Mouse (Mus musculus): ENCODE data around the gene L3mbtl3.

The L3mbtl3 gene

DNA sequence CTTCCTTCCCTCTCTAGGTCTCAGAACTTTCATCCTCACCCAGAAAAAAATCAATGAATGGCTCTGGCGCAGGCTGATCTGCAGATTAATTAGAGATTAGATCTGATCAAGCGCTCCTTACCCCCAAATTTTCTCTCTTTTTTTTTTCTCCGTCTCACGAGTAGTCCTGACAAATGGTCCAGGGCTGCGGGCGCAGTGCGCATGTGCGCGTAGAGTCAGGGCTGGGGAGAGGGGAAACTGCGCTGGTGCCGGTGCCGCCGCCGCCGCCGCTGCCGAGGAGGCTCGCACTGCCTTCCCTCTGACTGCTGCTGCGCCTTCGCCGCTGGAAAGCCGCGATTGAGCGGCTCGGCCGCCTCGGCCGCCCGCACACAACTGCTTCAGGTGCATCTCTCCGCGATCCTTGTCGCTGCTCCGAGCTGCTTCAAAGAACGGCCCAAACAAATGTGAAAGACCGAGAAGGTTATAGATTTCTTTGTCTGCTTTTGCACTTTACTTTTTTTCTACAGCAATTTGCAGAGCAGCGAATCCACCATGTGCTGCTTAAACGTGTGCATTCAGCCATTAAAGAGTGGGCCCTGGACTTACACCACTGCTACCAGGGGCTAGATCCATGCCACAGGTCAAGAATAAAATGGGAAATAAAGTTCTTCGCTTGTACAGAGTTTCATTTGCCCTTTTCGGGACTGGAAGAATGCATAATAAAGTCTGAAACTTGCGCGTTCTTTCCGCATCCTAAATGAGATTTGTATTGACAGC, at the start of gene L3mbtl3:
TSS of gene L3mbtl3 (minus strand) at position 182 of the 756 bp plus-strand sequence.
- in situ Hi-C loops (cut with MboI, MseI): no loop called here

DNA sequence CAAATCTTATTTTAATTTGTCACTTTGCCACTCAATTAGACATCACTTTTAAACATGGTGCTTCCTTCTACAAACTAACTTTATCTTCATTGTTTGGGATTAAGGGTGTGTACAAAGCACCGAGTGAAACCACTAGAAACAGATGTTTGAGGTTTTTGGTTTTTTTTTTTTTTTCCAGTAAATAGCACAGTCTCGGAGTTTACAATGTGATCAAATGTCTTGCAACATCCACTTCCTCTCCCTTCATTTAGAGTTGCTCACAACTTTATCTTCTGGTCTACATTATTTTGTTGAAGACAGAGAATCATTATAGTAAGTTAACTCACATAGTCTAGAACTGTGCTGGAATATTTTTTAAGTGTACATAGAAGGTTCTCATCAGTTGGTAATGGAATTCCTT, 45.4 kb upstream of the L3mbtl3 start:
- in situ Hi-C loops (cut with MboI, MseI): no loop called here

DNA sequence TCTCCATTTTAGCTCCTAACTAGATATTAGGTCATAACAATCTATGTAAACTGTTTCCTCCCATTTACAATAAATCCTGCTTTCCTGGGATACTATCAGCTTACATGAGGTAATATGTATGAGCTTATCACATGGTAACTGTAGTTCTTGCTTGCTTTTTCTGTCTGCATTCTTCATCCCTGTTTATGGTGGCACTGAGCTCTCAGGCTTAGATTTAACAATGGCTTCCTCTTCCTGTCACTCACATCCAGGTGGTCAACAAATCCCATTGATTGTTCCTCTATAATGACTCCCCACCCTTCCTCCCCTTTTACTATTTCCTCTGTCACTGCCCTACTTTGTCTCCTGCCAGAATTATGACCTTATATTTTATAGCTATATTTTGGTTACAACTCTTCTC, 12.9 kb upstream of the L3mbtl3 start:
- in situ Hi-C loops (cut with MboI, MseI): no loop called here

DNA sequence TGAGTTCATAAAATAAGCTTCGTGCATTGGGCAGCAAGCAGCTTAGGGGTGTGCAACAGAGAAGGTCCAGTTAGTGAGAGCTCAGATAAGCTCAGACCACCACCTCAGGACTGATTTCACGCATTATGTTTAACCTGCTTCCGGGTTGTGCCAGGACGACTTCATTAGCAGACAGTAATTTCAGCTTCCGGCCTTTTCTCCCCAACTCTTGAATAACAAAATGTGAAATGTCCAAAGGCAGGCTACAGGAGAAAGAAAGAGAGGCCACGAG, 1.5 kb upstream of the L3mbtl3 start:
- in situ Hi-C loops (cut with MboI, MseI): no loop called here

DNA sequence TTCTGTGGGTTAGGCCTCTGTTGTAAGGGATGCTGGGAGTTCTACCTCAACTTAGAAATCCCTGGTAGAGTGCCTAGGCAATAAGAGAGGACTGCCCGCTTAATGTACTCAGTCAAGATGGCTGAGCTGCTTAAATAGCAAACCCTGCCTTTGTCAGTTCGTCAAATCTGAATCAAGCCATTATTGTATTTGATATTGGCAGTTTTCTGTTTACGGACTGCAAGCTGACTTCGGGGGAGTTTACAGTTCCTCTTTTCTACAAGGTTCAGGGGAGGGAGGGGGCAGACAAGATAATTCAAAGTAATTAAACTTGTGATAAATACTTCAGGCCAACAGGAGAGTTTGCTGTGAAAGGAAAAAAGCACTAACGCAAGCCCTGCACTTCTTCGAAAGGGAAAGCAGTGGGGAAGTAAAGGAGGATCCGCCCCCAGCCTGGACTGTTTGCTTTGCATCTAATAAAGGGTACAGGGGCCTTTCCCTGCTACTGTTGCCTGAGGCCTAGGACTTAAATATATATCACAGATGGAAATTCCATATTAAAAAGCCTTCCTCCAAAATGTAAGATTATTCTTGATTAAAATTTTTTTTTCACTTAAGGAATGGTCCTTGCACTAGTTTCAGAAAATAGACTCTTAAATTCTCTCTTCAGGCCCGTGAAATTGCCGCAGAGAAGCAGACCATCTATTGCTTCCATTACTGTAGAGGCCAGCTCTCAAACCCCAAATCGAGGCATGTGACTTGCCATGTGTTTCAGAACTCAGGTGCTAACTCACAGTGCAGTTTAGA, 968 bp upstream of the L3mbtl3 start:
- in situ Hi-C loops (cut with MboI, MseI): no loop called here

DNA sequence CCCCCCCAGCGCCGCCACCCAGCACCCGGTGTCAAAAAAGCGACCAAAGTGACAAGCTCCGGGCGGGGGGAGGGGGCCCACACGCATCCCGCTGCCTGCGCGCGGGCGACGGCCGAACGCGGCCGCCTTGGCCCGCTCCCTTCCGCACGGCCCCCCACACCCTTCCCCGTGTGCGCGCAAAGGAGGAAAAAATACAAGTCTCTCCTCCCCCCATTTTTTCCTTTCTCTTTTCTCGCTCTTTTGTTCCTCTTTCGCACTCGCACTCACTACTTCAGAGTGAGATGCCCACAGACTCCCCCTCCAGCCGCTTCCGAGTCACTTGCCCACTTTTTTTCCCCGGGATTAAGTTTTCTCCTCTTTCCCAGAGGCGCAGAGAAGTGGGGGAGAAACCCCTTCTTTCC, 420 bp downstream of the L3mbtl3 start:
- in situ Hi-C loops (cut with MboI, MseI): no loop called here

DNA sequence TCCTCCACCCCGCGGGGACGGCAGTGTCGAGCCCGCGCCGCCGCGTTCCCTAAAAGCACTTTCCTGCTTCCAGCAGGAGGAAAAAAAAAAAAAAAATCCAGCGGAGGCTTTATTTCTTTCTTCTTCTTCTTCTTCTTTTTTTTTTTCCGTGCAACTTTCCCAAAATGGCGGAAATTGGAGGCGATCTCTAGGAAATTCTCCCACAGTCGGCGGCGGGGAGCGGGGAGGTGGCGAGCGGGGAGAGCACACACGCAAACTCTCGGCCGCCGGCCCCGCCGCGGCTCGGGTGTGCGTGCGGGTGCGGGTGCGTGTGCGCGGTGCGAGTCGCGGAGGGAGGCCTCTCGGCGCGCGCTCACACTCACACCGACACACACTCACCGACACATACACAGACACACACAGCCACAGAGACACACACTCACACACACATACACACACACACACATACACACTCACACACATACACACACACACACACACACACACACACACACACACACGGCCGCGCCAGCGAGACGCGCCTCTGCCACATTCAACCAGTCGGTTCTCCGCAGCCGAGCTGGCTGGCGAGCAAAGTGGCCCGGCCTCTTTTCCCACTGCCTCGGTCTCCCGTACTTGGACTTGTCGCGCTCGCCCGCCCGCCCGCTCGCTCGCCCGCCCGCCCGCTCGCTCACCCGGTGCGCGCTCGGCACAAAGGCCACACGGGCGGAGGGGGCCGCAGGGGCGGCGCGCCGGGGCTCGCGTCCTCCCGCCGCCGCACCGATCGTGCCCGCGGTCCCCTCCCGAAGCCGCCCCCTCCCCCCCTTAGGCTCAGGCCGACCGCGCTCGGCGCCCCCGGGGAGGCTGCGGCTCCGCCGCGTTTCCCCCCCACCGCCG, 1.1 kb downstream of the L3mbtl3 start:
- in situ Hi-C loops (cut with MboI, MseI): loop anchor here (5.0 kb wide), 1 partner anchor 518 kb away; no protein-coding TSS in a partner anchor

DNA sequence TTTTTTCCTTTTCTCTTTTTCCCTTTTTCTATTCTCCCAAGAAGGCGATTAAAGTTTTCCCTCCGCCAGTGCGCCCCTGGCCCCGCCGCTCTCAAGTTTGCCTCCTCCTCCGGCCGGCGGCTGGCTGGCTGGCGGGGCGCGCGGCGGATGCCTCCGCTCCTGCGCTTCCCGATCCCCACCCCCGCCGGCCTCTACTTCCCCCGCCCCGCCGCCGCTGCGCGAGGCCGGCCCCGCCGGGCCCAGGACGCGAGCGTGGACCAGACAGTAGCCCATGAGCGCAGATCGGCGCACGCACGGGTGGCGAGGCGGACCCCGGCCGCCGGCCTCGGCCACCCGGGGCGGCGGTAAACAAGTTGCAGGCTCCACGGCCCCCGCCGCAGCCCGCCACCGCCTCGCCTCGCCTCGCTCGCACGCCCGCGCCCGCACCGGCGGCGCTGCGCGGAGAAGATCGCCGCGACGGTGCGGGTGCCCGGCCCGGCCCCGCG, 1.8 kb downstream of the L3mbtl3 start:
- in situ Hi-C loops (cut with MboI, MseI): loop anchor here (5.0 kb wide), 1 partner anchor 518 kb away; no protein-coding TSS in a partner anchor

DNA sequence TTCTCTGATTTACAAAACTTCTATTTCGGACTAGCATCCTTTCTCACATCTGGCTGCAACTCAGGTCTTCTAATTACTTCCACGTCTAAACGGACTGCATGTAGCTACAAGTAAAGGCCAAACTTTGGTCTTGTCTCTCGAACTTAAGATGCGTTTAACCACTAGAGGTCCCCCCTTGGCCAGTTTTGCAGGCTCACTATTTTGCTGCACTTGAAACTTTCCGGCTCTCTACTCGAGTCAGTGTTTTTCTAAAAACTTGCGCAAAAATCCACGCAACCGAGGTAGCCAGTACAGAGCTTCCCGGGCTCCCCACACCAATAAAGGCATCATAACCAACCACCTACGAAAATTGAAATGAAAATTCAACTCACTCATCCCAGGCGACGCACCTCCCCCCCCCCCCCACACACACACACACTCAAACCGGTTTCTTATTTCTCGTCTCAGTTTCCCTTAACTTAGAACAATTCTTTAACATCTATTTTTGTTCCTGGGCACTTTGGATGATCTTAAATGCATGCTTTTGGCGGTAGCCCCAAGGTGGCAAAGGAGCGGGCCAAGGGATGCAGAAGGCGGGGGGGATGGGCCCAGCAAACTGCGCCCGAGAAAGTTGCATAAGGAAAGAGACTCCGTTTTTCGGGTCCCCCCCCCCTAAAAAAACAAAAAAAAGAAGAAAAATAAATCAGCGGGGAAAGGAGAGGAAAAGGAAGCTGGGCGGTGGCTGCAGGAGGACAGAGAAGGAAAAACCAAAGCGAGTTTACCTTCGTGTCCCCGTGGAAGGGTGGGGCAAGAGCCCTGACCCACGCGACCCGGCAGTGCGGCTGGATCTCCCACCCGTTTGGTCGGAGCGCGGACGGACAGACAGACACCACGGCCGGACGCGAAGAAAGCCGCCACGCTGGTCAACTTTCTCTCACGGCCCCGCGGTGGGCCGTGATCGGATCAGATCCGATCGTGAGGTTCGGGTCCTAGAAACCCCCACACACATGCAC, 2.5 kb downstream of the L3mbtl3 start:
- in situ Hi-C loops (cut with MboI, MseI): loop anchor here (5.0 kb wide), 1 partner anchor 519 kb away; no protein-coding TSS in a partner anchor

DNA sequence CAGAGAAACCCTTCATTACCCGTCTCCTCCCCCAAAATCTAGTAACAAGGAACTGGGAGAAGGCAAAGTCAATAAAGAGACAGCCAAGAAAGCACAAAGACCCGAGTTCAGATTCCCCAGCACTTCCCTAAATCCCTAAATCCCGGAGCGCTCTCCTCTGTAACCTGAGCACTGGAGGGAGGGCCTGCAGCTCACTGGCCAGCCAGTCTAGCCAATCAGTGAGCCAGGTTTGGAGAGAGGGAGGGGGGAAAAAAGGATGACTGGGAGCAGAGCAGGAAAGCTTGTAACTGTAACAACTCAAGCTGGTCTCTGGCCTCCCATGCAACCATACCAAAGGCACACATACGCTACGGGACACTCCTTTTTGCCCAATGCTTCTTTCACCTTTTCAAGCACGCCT, 4.4 kb downstream of the L3mbtl3 start:
- in situ Hi-C loops (cut with MboI, MseI): loop anchor here (5.0 kb wide), 1 partner anchor 521 kb away; no protein-coding TSS in a partner anchor

DNA sequence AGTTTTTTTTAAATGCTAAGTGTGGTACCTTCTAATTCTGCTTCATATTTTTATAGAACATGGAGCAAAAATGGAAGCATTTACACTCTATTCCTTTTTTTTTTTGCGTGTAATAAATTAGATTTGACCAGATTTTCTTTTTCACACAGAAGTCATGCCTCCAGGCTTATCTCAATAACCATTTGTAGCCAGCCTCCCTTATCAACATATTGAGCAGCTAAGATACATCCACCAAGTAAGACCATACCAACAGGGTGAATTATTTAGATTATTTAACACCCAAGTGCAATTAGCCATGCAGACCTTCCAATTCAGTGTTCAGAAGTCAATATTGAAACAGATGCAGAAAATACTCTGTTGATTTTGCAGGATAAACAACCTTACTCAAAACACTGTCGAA, 10.8 kb downstream of the L3mbtl3 start:
- in situ Hi-C loops (cut with MboI, MseI): no loop called here

DNA sequence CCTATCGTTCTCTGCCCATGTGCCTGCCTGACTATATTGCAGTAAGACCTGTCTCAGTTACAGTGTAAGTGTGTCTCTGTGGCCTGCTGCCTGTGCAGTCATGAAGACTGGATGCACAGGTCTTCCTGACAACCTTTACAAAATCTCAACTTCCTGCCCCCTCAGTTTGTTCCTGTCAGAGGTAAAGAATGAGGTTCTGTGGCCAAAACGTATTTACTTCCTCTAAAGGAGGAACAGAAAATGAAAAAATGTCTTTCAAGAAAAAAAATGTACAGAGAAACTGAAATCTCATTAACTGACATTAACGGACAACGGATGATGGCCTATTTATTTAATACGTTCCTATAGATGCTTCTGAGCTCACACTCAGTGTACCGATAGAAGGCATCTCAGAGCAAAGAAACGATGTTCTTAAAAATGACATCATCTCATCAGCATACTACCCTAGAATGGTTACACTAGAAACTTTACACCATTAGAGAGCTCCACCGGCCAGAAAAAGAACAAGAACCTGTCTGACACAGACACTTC, 11.4 kb downstream of the L3mbtl3 start:
- in situ Hi-C loops (cut with MboI, MseI): no loop called here

DNA sequence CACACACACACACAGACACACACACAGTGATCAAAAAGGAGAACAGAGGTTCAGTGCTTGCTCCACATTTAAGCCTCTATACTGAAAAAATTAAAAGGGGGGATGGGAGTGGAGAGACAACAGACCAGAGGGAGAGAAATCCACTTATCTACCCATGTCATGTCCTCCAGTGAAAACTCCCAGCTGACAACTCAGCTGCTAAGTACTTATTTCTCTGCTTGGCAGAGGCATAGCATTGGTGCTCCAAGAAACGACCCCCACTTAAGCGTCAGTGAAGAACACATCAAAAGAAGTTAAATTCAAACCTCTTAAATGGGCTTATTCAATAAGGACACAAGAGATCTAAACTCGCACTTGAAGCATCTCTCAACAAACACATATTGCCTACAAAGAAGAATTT, 12.2 kb downstream of the L3mbtl3 start:
- in situ Hi-C loops (cut with MboI, MseI): no loop called here

DNA sequence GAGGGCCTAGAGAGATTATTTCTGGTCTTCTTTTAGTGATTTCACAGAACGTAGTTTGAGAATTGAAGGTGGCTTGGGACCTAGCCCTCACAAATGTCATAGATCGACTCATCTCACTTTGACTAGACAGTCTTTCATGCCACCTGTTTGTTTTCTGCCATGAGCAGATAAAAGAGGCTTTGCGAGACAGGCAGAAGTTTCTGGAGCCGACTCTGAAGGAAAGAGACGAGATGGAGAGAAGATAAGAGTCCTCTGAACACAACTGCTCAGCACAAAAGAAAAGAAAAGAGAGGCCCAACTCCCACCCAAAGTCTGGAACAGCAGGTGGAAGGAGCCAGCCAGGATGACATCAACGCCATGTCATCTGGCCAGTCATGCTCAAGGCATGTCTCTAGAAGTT, 17.0 kb downstream of the L3mbtl3 start:
- in situ Hi-C loops (cut with MboI, MseI): loop anchor here (10.0 kb wide), 1 partner anchor 636 kb away; no protein-coding TSS in a partner anchor

DNA sequence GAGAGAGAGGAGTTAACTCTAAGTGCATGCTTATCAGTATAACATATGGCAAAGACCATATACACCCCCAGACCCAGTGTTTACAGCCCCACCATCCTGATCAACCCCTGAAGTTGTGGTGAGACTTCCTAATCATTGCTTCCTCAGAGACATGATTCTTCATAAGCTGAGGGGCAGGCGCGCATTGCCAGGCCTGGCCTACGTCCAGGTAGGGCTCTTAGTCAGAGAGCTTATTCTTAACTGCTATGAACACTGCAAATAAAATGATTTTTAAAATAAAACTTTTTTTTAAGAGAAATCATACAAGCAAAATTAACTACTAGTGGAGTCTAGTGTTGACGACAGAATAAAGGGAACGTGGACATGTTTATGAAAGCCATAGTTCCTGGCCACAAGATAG, 17.5 kb downstream of the L3mbtl3 start:
- in situ Hi-C loops (cut with MboI, MseI): loop anchor here (10.0 kb wide), 1 partner anchor 637 kb away; no protein-coding TSS in a partner anchor

DNA sequence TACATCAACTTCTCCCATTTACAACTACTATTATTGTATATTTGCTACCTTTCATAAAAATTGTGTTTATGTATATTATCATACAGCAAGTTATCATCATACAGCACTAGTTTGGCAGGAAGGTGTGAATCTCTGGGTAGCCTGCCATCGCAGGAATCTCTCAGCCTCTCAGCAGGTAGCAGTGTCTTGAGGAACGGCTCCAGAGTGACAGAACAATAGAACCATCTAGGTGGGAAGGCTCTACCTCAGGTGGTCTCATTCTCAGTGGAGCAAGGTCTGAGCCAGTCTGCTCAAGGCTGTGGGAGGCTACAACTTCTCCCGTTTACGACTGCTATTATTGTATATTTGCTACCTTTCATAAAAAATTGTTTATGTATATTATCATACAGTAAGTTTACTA, 22.0 kb downstream of the L3mbtl3 start:
- in situ Hi-C loops (cut with MboI, MseI): loop anchor here (10.0 kb wide), 1 partner anchor 641 kb away; no protein-coding TSS in a partner anchor

DNA sequence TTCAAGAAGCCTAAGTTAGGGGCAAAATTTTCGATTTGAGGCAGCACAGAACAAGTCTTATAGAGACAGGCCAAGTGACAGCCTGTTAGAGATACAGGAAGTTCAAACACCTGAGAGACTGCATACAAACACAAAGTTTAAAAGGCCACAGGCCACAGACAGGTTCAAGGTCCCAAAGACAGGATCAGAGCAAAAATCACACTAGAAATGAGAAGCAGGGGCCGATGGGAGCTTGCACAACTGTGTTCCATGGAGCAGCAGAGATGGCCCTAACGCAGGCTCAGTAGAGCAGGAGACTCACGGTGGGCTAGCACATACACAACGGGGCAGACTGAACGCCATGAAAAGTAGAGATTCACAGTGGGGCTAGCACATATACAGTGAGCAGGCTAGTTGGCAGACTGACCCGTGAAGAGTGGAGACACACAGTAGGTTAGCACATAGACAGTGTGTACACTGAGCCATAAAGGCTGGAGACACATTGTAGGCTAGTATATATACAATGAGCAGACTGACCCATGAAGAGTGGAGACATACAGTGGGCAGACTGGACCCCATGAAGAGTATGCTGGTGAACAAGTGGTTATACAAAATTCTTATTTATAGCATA, 24.5 kb downstream of the L3mbtl3 start:
- in situ Hi-C loops (cut with MboI, MseI): loop anchor here (10.0 kb wide), 1 partner anchor 644 kb away; no protein-coding TSS in a partner anchor

DNA sequence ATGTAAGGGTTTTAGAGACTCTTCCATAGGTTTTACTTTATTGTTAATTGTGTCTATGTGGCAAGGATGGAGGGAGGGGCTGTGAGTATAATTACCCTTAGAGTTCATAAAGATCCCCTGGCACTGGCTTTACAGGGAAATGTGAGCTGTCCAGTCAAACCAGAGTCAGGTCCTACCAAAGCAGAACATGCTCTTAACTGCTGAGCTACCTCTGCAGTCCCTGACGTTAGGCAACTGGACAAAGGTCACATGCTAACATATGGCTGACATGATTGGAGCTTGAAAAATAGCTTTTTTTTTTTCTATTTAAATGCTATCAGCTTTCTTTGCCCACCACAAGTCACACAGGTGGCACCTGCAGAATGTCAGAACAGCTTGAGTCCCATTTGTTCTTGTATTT, 25.6 kb downstream of the L3mbtl3 start:
- in situ Hi-C loops (cut with MboI, MseI): loop anchor here (10.0 kb wide), 1 partner anchor 645 kb away; no protein-coding TSS in a partner anchor

DNA sequence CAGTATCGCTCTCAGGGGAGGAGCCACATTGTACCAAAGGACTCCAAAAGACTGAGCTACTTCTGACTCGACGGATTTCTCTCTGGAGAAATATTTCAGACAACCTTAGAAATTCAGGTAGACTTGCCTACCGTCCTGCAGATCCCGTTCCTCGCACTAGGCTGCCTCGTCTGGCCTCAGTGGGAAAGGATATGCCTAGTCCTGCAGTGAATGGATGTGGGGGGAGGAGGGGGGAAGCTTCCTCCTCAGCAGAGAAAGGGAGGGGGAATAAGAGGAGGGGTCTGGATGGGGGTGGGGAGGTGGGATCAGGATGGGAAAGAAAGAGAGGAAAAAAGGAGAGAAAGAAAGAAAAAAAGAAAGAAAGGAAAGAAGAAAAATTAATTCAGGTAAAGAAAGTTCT, 28.2 kb downstream of the L3mbtl3 start:
- in situ Hi-C loops (cut with MboI, MseI): loop anchor here (10.0 kb wide), 1 partner anchor 663 kb away; no protein-coding TSS in a partner anchor
